Mouse (Mus musculus) Patski (cell line): ENCODE results near the gene Clec11a. TPM values are rescaled to one million over a fixed set of nuclear protein-coding genes. Genes with fewer than 3 reads are reported as not detected.

Experiments
- ATAC-seq: fragments of 100-300 bp; one replicate; pipeline ENCODE4 v1.8.0; 2021
- CTCF ChIA-PET: fragments of 350-600 bp; sonication (Branson Sonifier 250); formaldehyde crosslinking; loops from one replicate; lab custom pipeline; 2022; ENCODE audit warnings: inconsistent platforms; lab: Charles Lee
- POLR2A ChIA-PET: fragments of 350-600 bp; sonication (Branson Sonifier 250); formaldehyde crosslinking; loops from one replicate; lab custom pipeline; 2022; ENCODE audit warnings: antibody characterized with exemption, inconsistent platforms; lab: Charles Lee
- DNase-seq: peaks from one replicate; pipeline ENCODE4 v3.0.0-alpha.2; 2011; ENCODE audit warnings: low read depth, low spot score
- H3K27me3 ChIP-seq: fragments of 371-371 bp; one replicate; pipeline ENCODE4 v1.5.1; 2021
- CTCF ChIP-seq: fragments of 100-300 bp; IDR thresholded peaks from one replicate; pipeline ENCODE4 v1.5.1; 2021
- in situ Hi-C: fragments of 300-500 bp; cut with MboI; formaldehyde crosslinking; loops from 3 replicates; pipeline ENCODE4 v1.11.1; 2018; ENCODE audit warnings: low pct_unique_long_range_greater_than_20kb, mixed read lengths
- polyA plus RNA-seq: library from polyadenylated mRNA; unstranded; gene quantifications from one replicate; pipeline ENCODE4 v1.2.3, GENCODE M21; 2021

The Clec11a gene
- polyA plus RNA-seq, 1 experiment from 2014 or later = 0.68 TPM

DNA sequence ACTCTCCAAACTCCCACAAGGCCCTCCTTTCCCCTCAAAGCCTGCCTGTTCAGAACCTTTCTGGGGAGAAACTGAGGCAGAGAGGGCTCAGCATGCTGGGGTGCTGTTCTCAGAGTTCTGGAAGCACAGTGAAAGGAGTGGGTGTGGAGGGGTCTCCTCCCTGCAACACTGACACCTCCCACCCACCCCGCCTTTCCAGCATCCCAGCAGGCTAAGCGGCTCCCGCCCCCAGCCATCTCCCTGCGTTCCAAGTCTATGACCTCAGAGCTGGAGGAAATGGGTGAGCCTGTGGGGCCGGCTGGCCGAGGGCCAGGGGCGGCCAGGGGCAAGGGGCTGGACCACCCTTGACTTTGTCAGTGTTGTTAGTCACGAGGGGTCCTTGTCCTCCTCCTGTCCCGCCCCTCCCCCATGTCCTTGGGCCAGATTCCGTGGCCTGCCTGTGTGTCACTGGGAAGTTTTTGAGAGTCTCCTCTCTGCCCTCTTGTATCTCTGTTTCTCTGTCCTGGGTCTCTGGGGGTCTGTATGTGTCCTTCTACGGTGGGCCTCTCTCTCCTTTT, 36.8 kb upstream of the Clec11a start:
- no peak for ATAC-seq
- CTCF ChIA-PET = interaction anchor here (0.8 to 1.8 kb wide), 3 partner anchors 25 to 80 kb away, joined by 3 read pairs; no protein-coding TSS in a partner anchor
- in situ Hi-C loops = loop anchor here (25.0 kb wide), 1 partner anchor 456 kb away; the partner anchor contains the start of gene Klk4
- TF ChIP-seq CTCF = no peak
- peaks cover 50% of the 10 kb centered on the region for H3K27me3 ChIP-seq
- DNase-seq = no peak
- POLR2A ChIA-PET = no interaction called here

DNA sequence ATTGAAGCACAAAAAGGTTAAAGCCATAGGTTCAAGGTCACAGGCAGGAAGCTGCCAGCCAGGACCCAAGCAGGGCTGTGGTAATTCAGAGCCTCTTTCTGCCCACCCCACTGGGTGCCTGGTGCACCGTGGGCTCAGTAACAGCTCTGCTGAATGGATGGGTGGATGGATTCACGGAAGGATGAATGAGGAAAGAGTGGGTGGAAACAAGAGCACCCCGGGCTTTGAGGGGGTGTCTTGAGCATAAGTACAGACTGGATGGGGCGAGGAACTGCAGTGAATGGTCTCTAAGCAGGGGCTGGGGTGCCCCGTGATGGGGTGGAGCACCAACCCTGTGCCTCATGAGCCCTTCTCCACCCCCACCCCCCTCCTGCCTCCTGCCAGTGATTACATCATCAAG, 35.0 kb upstream of the Clec11a start:
- ATAC-seq (no peak), DNase-seq (no peak)
- no peak for TF ChIP-seq CTCF
- ChIA-PET CTCF (no interaction called here), POLR2A (no interaction called here)
- in situ Hi-C loops = loop anchor here (25.0 kb wide), 1 partner anchor 454 kb away; the partner anchor contains the start of gene Klk4
- H3K27me3 ChIP-seq = peaks cover 53% of the 10 kb centered on the region

DNA sequence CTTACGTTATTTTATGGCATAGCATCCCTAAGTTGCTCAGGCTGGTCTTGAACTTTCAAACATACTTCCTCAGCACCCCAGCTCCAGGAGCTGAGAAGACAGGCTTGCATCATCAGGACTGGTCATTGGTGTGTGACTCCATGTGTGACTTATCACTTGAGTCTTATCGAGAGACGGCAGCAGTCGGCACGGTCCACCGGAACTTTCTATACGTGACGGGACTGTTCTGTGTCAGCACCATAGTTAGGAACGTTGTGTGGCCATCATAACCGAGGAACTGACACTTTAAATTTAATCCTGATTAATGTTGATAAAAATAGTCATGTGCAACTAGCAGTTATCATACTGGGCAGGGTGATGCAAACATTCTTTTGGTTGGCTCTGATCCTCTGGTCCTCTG, 34.4 kb upstream of the Clec11a start:
- ChIA-PET CTCF (no interaction called here), POLR2A (no interaction called here)
- no peak for TF ChIP-seq CTCF
- no peak for DNase-seq
- in situ Hi-C loops = loop anchor here (25.0 kb wide), 1 partner anchor 454 kb away; the partner anchor contains the start of gene Klk4
- no peak for ATAC-seq
- H3K27me3 ChIP-seq = peaks cover 52% of the 10 kb centered on the region

DNA sequence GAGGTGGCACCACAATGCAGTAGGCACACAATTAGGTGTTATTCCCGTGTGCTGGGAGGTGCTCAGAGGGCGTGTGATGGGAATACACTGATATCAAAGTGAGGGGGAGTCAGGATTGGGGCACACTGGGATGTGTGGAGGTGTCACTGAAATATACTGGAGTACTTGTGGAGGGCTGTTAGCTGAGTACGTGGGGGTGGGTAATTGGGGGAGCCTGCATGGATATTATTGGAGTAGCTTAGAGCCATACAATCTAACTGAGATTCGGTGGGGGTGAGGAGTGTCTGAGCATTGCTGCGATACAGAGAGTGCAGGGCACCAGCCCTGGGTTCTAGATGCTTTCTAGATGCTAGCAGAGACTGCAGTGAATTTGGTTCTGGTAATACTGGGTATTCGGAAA, 33.5 kb upstream of the Clec11a start:
- DNase-seq (no peak), ATAC-seq (no peak)
- peaks cover 53% of the 10 kb centered on the region for H3K27me3 ChIP-seq
- CTCF ChIA-PET = interaction anchor here (1.2 to 2.0 kb wide), 2 partner anchors 10 to 78 kb away, joined by 3 to 5 read pairs; no protein-coding TSS in a partner anchor
- in situ Hi-C loops = loop anchor here (25.0 kb wide), 1 partner anchor 453 kb away; the partner anchor contains the start of gene Klk4
- TF ChIP-seq CTCF = no peak
- POLR2A ChIA-PET = no interaction called here

DNA sequence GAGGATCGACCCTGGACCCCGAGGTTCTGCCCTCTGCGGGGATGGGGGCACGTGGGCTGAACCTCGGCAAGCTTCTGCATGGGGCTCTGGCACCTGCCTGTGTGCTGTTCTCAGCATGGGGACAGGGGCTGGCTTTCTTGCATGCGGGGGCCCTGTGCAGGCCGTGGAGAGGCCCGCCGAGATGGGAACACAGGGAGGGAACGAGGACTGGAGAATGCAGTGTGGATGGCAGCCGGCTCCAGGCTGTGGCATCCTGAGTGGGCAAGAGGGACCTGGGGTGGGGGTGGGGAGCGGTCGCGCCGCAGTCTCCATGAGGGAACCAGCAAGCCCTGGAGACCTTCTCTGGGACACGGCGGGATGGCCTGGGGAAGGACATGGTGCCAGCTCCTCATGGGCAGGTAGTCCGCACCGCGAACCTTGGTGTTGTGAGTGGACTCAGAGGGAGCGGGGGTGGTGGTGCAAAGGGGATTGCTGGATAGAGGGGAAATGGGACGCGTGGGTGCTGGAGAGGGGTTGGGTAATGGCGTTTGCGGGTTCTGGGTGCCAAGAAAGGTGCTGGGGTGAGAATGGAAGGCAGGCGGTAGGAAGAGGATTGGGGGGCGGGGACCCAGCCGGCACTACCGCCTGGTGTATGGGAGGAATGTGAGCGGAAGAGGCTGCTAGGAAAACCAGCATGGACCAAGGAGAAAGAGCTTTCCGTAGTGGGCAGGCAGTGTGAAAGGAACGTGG, 30.6 kb upstream of the Clec11a start:
- ATAC-seq (no peak), DNase-seq (no peak)
- H3K27me3 ChIP-seq = peaks cover 47% of the 10 kb centered on the region
- in situ Hi-C loops = loop anchor here (25.0 kb wide), 1 partner anchor 450 kb away; the partner anchor contains the start of gene Klk4
- TF ChIP-seq CTCF = no peak
- POLR2A ChIA-PET = no interaction called here
- CTCF ChIA-PET = no interaction called here

DNA sequence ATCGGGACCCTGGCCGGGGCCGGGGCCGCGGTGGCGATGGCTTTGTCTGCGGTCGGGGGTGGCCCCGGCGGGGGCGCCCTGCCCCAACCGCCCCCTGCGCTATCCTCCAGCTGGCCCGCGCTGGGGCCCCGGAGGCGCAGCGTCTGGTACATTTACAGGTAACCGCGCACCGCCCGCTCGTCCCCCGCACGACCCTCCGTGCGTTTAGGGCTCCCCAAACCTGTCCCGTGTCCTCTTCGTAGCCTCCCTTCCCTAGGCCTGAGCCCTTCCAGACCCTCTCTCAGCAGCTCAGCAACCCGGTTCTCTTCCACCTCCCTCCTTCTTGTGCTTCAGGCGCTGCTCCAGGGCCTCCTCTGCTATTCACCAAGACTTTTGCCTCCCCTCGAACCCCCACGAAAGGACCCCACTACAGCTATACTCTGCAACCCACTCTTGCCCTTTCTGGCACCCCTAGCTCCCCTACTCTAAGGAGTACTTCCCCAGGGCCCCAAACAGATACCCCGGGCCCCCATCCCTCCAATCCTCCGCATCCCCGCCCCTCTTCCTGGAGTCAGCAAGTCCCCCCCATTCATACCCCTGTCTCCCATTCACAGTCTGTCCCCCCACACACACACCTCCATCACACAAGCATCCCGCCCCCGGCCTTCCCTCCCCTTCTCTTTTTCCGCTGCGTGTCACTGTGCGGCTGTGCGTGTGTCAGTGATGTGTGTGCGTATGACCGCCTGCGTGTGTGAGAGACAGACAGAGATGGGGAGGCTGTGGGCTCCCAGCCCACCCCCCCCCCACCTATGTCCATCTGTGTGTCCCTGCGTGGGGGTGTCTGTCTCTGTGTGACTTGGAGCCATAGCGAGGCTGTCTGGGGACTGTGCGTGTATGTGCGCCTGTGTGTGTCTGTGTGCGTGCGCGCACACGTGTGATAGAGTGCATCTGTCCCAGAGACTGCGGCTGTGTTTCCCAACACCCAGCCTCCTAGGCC, 29.6 kb upstream of the Clec11a start:
- no peak for ATAC-seq
- CTCF ChIA-PET = no interaction called here

GRCm38 (mm10) chr7:44335031-44335878, 28.6 kb upstream of the Clec11a start:
- no peak for TF ChIP-seq CTCF
- in situ Hi-C loops = loop anchor here (25.0 kb wide), 1 partner anchor 448 kb away; the partner anchor contains the start of gene Klk4
- POLR2A ChIA-PET = no interaction called here
- no peak for DNase-seq
- peaks cover 45% of the 10 kb centered on the region for H3K27me3 ChIP-seq
- CTCF ChIA-PET = no interaction called here
- no peak for ATAC-seq

More for the DNA sequence above, 29.6 kb upstream of the Clec11a start:
- peaks cover 46% of the 10 kb centered on the region for H3K27me3 ChIP-seq
- TF ChIP-seq CTCF = no peak
- no peak for DNase-seq
- in situ Hi-C loops = loop anchor here (25.0 kb wide), 1 partner anchor 449 kb away; the partner anchor contains the start of gene Klk4
- POLR2A ChIA-PET = no interaction called here

DNA sequence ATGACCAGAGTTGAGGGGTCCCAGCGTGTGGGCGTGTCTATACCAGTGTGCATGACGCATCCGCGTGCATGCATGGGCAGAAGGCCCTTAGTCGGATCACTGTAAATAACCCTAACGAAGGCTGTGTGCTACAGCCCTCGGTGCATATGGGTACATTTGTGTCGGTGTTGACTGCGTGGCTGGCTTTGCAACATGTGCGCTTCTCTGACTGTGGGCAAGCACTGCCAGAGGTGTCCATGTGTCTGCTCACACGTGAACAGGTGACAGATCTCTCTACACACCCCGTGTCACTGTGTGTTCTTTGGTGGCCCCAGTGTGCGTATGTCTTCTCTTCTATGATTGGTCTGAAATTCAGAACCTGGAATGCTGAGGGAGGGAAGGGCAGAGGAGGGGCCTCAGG, 27.4 kb upstream of the Clec11a start:
- H3K27me3 ChIP-seq = peaks cover 38% of the 10 kb centered on the region
- DNase-seq (no peak), ATAC-seq (no peak)
- no peak for TF ChIP-seq CTCF
- POLR2A ChIA-PET = no interaction called here
- in situ Hi-C loops = loop anchor here (25.0 kb wide), 1 partner anchor 447 kb away; the partner anchor contains the start of gene Klk4
- CTCF ChIA-PET = no interaction called here

GRCm38 (mm10) chr7:44332336-44332735, 25.6 kb upstream of the Clec11a start:
- no peak for TF ChIP-seq CTCF
- in situ Hi-C loops = loop anchor here (25.0 kb wide), 1 partner anchor 445 kb away; the partner anchor contains the start of gene Klk4
- ChIA-PET CTCF (no interaction called here), POLR2A (no interaction called here)
- DNase-seq (no peak), ATAC-seq (no peak)
- peaks cover 22% of the 10 kb centered on the region for H3K27me3 ChIP-seq
